Mouse (Mus musculus): ENCODE results near the gene Dock2.

Gene Dock2

GRCm38 (mm10) chr11:34194158-34194941, 589.3 kb downstream of the Dock2 start:
- DNase-seq (ENCODE audit: low spot score in 2 of 2) = no peak

GRCm38 (mm10) chr11:34193658-34194057, 590.0 kb downstream of the Dock2 start:
- no peak for DNase-seq (ENCODE audit: low spot score in 2 of 2)

GRCm38 (mm10) chr11:34184266-34184665, 599.4 kb downstream of the Dock2 start:
- DNase-seq (ENCODE audit: low spot score in 2 of 2) = no peak

GRCm38 (mm10) chr11:34181214-34182117, 602.2 kb downstream of the Dock2 start:
- DNase-seq (ENCODE audit: low spot score in 2 of 2) = peak; percentile 69 to 72

- no peak for DNase-seq (ENCODE audit: low spot score in 2 of 2)
These were observed 604.9 kb downstream of the Dock2 start for GRCm38 (mm10) chr11:34178752-34179151.

Data from right cerebral cortex, postnatal 10 days (tissue).